Mouse (Mus musculus) midbrain, embryonic 14.5 days (tissue): ENCODE results near the gene Gm525. TPM values are rescaled to one million over a fixed set of nuclear protein-coding genes. Genes with fewer than 3 reads are reported as not detected.
A peak's percentile ranks its signal among the peaks of the same experiment; 100 is the strongest.
"Not testable (repeated sequence)": the region's sequence is repeated elsewhere in the genome, so short reads cannot be mapped to it uniquely, and the experiment has no call there.

ENCODE experiments used
- ATAC-seq: fragments of 200-750 bp; cut with Nextera tagmentation; 2 replicates; pipeline ENCODE4 v1.8.0; 2017; ENCODE audit warnings: moderate number of reproducible peaks, moderate library complexity; ENCODE audit not compliant: low FRiP score, low TSS enrichment
- DNase-seq: peaks from one replicate; pipeline ENCODE4 v3.0.0-alpha.2; 2015
- H3K27ac ChIP-seq: fragments of 300-500 bp; sonication (generic); replicated peaks from 2 replicates; pipeline ENCODE4 v1.5.1; 2014; ENCODE audit warnings: mild to moderate bottlenecking, low read depth, low read length, moderate library complexity
- H3K27me3 ChIP-seq: fragments of 300-500 bp; sonication (generic); 2 replicates; pipeline ENCODE4 v1.6.1; 2014; ENCODE audit warnings: low read length, control low read depth, mixed read lengths; ENCODE audit not compliant: control insufficient read depth, insufficient read depth
- H3K36me3 ChIP-seq: fragments of 300-500 bp; sonication (generic); 2 replicates; pipeline ENCODE4 v1.6.1; 2014; ENCODE audit warnings: low read length, control low read depth; ENCODE audit not compliant: control insufficient read depth, insufficient read depth
- H3K4me1 ChIP-seq: fragments of 300-500 bp; sonication (generic); 2 replicates; pipeline ENCODE4 v1.6.1; 2014; ENCODE audit warnings: mild to moderate bottlenecking, antibody characterized with exemption, low read length, control low read depth; ENCODE audit not compliant: control insufficient read depth, insufficient read depth
- H3K4me2 ChIP-seq: fragments of 300-500 bp; sonication (generic); 2 replicates; pipeline ENCODE4 v1.6.1; 2014; ENCODE audit warnings: mild to moderate bottlenecking, low read length, moderate library complexity
- H3K4me3 ChIP-seq: fragments of 300-500 bp; sonication (generic); replicated peaks from 2 replicates; pipeline ENCODE4 v1.5.1; 2014; ENCODE audit warnings: low read depth, low read length
- H3K9ac ChIP-seq: fragments of 300-500 bp; sonication (generic); replicated peaks from 2 replicates; pipeline ENCODE4 v1.6.1; 2014; ENCODE audit warnings: mild to moderate bottlenecking, low read length, moderate library complexity
- H3K9me3 ChIP-seq: fragments of 300-500 bp; sonication (generic); 2 replicates; pipeline ENCODE4 v1.6.1; 2016; ENCODE audit warnings: low read length, control low read depth, mixed read lengths; ENCODE audit not compliant: control insufficient read depth
- WGBS: fragments of 180-500 bp; shearing (Covaris S2); extraction: QIAGEN DNeasy Blood & Tissue Kit; methylation state at CpG from one replicate; pipeline ENCODE4 v1.1.7; 2014; 5-methylcytosine and 5-hydroxymethylcytosine counted together
- polyA plus RNA-seq: library from polyadenylated mRNA; unstranded; fragments of >200 nt; fragmentation: Nextera tagmentation; extraction: Ambion mirVana; gene quantifications from 2 replicates; pipeline ENCODE4 v1.2.1, GENCODE M21; 2014

The Gm525 gene
- polyA plus RNA-seq, 1 experiment from 2014 or later: not detected

GRCm38 (mm10) chr11:89078996-89079680 lies 5.5 kb downstream of the Gm525 start:
- H3K36me3 ChIP-seq: no peaks in the 10 kb centered on the region
- 92% methylated on average over 16 of the region's 16 CpGs for WGBS
- H3K9me3 ChIP-seq: no peaks in the 10 kb centered on the region
- H3K9ac ChIP-seq: no peak overlapping the region
- no peak overlapping the region for H3K4me3 ChIP-seq
- H3K4me2 ChIP-seq: no peak overlapping the region
- DNase-seq: no peak
- no peak overlapping the region for H3K27ac ChIP-seq
- ATAC-seq: no peak
- H3K27me3 ChIP-seq: no peaks in the 10 kb centered on the region
- H3K4me1 ChIP-seq: no peaks in the 10 kb centered on the region

GRCm38 (mm10) chr11:89081906-89082305 lies 8.3 kb downstream of the Gm525 start:
- 76% methylated on average over 5 of the region's 5 CpGs for WGBS
- not testable (repeated sequence) for H3K4me3 ChIP-seq, ATAC-seq, H3K36me3 ChIP-seq, H3K9ac ChIP-seq, H3K9me3 ChIP-seq, H3K4me1 ChIP-seq, DNase-seq, H3K27me3 ChIP-seq, H3K27ac ChIP-seq, H3K4me2 ChIP-seq

- not testable (repeated sequence) for H3K9me3 ChIP-seq, H3K27me3 ChIP-seq, DNase-seq, H3K9ac ChIP-seq, H3K4me2 ChIP-seq, H3K4me1 ChIP-seq, H3K27ac ChIP-seq, H3K4me3 ChIP-seq, H3K36me3 ChIP-seq, ATAC-seq
- WGBS: 83% methylated on average over 3 of the region's 3 CpGs
Measured at GRCm38 (mm10) chr11:89082691-89083090, 9.1 kb downstream of the Gm525 start.

DNA sequence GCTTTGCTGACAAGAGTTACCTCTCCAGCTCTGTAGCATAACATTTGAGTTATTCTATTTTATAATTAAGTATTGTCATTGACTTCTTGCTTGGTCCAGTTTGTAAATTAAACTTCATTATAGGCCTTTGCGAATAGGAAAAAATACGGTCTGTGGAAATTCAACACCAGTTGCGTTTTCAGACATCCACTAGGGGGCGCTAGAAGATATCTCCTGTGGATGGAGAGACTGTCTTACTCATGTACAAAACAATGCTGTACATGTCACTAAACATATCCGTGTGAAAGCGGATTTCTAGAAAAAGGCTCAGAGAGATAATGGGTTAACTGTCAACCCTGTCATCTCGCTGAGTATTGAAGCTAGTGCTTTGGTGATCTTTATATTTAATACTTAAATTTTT lies 11.0 kb downstream of the Gm525 start:
- 45% methylated on average over 7 of the region's 7 CpGs for WGBS
- no peaks in the 10 kb centered on the region for H3K4me1 ChIP-seq
- H3K4me2 ChIP-seq: no peak overlapping the region
- H3K4me3 ChIP-seq: no peak overlapping the region
- no peaks in the 10 kb centered on the region for H3K9me3 ChIP-seq
- no peak overlapping the region for H3K27ac ChIP-seq
- H3K36me3 ChIP-seq: no peaks in the 10 kb centered on the region
- ATAC-seq: no peak
- DNase-seq: peak; percentile 78
- H3K27me3 ChIP-seq: no peaks in the 10 kb centered on the region
- H3K9ac ChIP-seq: no peak overlapping the region

GRCm38 (mm10) chr11:89086208-89086809 lies 12.7 kb downstream of the Gm525 start:
- no peak overlapping the region for H3K4me2 ChIP-seq

DNA sequence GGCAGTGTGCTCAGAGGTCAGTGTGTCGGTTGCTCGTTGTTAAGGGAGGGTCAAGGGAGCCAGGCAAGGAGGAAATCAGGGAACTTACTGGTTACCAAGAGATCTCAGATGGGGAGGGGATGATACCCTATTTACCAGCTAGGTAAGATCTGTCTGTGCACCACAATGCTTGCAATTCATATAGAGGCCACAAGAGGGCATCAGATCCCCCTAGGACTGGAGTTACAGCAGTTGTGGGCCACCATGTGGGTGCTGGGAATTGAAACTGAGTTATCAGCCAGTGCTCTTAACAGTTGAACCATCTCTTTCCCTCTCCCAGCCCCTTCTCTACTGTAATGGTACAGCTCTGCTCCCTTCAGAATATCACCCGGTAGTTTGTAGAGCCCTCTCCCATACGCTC lies 15.1 kb downstream of the Gm525 start:
- no peaks in the 10 kb centered on the region for H3K9me3 ChIP-seq
- H3K4me1 ChIP-seq: no peaks in the 10 kb centered on the region
- no peak for DNase-seq
- H3K4me3 ChIP-seq: no peak overlapping the region
- no peaks in the 10 kb centered on the region for H3K27me3 ChIP-seq
- no peak overlapping the region for H3K9ac ChIP-seq
- ATAC-seq: no peak
- no peak overlapping the region for H3K4me2 ChIP-seq
- H3K36me3 ChIP-seq: no peaks in the 10 kb centered on the region
- H3K27ac ChIP-seq: no peak overlapping the region
- WGBS: 94% methylated on average over 4 of the region's 4 CpGs

More at GRCm38 (mm10) chr11:89086208-89086809, 12.7 kb downstream of the Gm525 start:
- Histone ChIP-seq H3K4me3 (no peak overlapping the region), H3K27me3 (no peaks in the 10 kb centered on the region), H3K4me1 (no peaks in the 10 kb centered on the region), H3K9ac (no peak overlapping the region), H3K27ac (no peak overlapping the region), H3K36me3 (no peaks in the 10 kb centered on the region), H3K9me3 (no peaks in the 10 kb centered on the region)
- 81% methylated on average over 10 of the region's 10 CpGs for WGBS
- no peak for ATAC-seq
- no peak for DNase-seq

GRCm38 (mm10) chr11:89090359-89090758 lies 16.7 kb downstream of the Gm525 start:
- not testable (repeated sequence) for H3K4me1 ChIP-seq, H3K9me3 ChIP-seq, H3K4me3 ChIP-seq, H3K36me3 ChIP-seq, DNase-seq, H3K4me2 ChIP-seq, H3K27ac ChIP-seq, H3K27me3 ChIP-seq, ATAC-seq, H3K9ac ChIP-seq
- 92% methylated on average over 6 of the region's 7 CpGs for WGBS

- Histone ChIP-seq H3K27ac (no peak overlapping the region), H3K4me2 (no peak overlapping the region), H3K36me3 (no peaks in the 10 kb centered on the region), H3K9me3 (no peaks in the 10 kb centered on the region), H3K27me3 (no peaks in the 10 kb centered on the region), H3K4me3 (no peak overlapping the region), H3K4me1 (no peaks in the 10 kb centered on the region), H3K9ac (no peak overlapping the region)
- WGBS: 79% methylated on average over 9 of the region's 9 CpGs
- no peak for ATAC-seq
- no peak for DNase-seq
Measured at GRCm38 (mm10) chr11:89092714-89093113, 19.1 kb downstream of the Gm525 start.

DNA sequence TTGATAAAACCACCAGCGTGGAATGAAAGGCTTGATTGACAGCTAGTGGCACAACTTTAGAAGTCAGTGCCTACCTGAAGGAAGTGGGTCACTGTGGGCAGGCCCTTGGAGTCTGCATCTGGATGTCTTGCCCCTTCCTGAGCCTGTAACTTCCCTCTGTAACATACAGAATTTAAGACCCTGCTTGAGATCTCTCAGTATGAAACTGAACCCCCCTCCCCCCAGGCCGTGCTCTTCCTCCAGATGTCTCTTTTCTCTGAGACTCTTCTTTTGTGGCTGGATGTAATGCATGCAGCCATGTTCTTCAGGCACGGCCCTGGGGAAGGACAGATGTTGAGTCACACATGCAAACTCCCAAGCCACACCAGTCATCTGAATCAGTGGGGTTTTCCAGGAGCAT lies 21.7 kb downstream of the Gm525 start:
- no peak for DNase-seq
- WGBS: 72% methylated on average over 3 of the region's 3 CpGs
- H3K4me3 ChIP-seq: no peak overlapping the region

More for the DNA sequence above, 21.7 kb downstream of the Gm525 start:
- no peak for ATAC-seq
- Histone ChIP-seq H3K9ac (no peak overlapping the region), H3K9me3 (no peaks in the 10 kb centered on the region), H3K4me2 (no peak overlapping the region), H3K36me3 (no peaks in the 10 kb centered on the region), H3K4me1 (no peaks in the 10 kb centered on the region), H3K27ac (no peak overlapping the region), H3K27me3 (no peaks in the 10 kb centered on the region)
